Mouse (Mus musculus): ENCODE results near the gene Arl14ep. TPM values are rescaled to one million over a fixed set of nuclear protein-coding genes. Genes with fewer than 3 reads are reported as not detected.
A peak's percentile ranks its signal among the peaks of the same experiment; 100 is the strongest.
"Not testable (repeated sequence)": the region's sequence is repeated elsewhere in the genome, so short reads cannot be mapped to it uniquely, and the experiment has no call there.

The Arl14ep gene
- polyA plus RNA-seq, 1 experiment from 2014 or later = 8.5 TPM

GRCm38 (mm10) chr2:107006378-107006777 lies 32.2 kb upstream of the Arl14ep start:
- ATAC-seq (no peak), DNase-seq (no peak)
- Histone ChIP-seq H3K4me3 (ENCODE audit: low read depth, low read length) (no peak overlapping the region), H3K9ac (replicated peaks) (no peak overlapping the region), H3K9me3 (ENCODE audit: low read length) (no peaks in the 10 kb centered on the region), H3K27ac (ENCODE audit: low read depth) (no peak overlapping the region), H3K4me1 (ENCODE audit: insufficient read depth) (no peaks in the 10 kb centered on the region), H3K4me2 (ENCODE audit: low read depth, low read length) (no peak overlapping the region), H3K27me3 (ENCODE audit: insufficient read depth, low read length) (no peaks in the 10 kb centered on the region), H3K36me3 (replicated peaks; ENCODE audit: insufficient read depth, low read length) (no peaks in the 10 kb centered on the region)
- no peak for TF ChIP-seq EP300 (IDR thresholded peaks at IDR 0.05; ENCODE audit: low read depth)
- WGBS (ENCODE audit: insufficient replicate concordance) = 75% methylated on average over 3 of the region's 3 CpGs

- not testable (repeated sequence) for H3K4me3 ChIP-seq (ENCODE audit: low read depth, low read length); H3K27me3 ChIP-seq (ENCODE audit: insufficient read depth, low read length); H3K9ac ChIP-seq (replicated peaks); DNase-seq; H3K27ac ChIP-seq (ENCODE audit: low read depth); ATAC-seq; H3K4me1 ChIP-seq (ENCODE audit: insufficient read depth); H3K4me2 ChIP-seq (ENCODE audit: low read depth, low read length); H3K36me3 ChIP-seq (replicated peaks; ENCODE audit: insufficient read depth, low read length); H3K9me3 ChIP-seq (ENCODE audit: low read length)
- WGBS (ENCODE audit: insufficient replicate concordance) = 63% methylated on average over 4 of the region's 4 CpGs
Observed at GRCm38 (mm10) chr2:107005876-107006275, 31.7 kb upstream of the Arl14ep start.

GRCm38 (mm10) chr2:106991261-106991660 lies 17.0 kb upstream of the Arl14ep start:
- Histone ChIP-seq H3K9ac (replicated peaks) (no peak overlapping the region), H3K4me3 (ENCODE audit: low read depth, low read length) (no peak overlapping the region), H3K9me3 (ENCODE audit: low read length) (no peaks in the 10 kb centered on the region), H3K36me3 (replicated peaks; ENCODE audit: insufficient read depth, low read length) (no peaks in the 10 kb centered on the region), H3K4me1 (ENCODE audit: insufficient read depth) (no peaks in the 10 kb centered on the region), H3K27ac (ENCODE audit: low read depth) (no peak overlapping the region), H3K27me3 (ENCODE audit: insufficient read depth, low read length) (no peaks in the 10 kb centered on the region), H3K4me2 (ENCODE audit: low read depth, low read length) (no peak overlapping the region)
- TF ChIP-seq CTCF (IDR thresholded peaks at IDR 0.05; ENCODE audit: low read depth) (no peak), EP300 (IDR thresholded peaks at IDR 0.05; ENCODE audit: low read depth) (no peak)
- no peak for DNase-seq
- ATAC-seq = no peak
- WGBS (ENCODE audit: insufficient replicate concordance) = 41% methylated on average over 1 of the region's 1 CpGs

GRCm38 (mm10) chr2:106984945-106985344 lies 10.7 kb upstream of the Arl14ep start:
- Histone ChIP-seq H3K4me1 (ENCODE audit: insufficient read depth) (no peaks in the 10 kb centered on the region), H3K27me3 (ENCODE audit: insufficient read depth, low read length) (no peaks in the 10 kb centered on the region), H3K4me3 (ENCODE audit: low read depth, low read length) (no peak overlapping the region), H3K27ac (ENCODE audit: low read depth) (no peak overlapping the region), H3K4me2 (ENCODE audit: low read depth, low read length) (no peak overlapping the region), H3K36me3 (replicated peaks; ENCODE audit: insufficient read depth, low read length) (no peaks in the 10 kb centered on the region), H3K9me3 (ENCODE audit: low read length) (no peaks in the 10 kb centered on the region), H3K9ac (replicated peaks) (no peak overlapping the region)
- TF ChIP-seq CTCF (IDR thresholded peaks at IDR 0.05; ENCODE audit: low read depth) (no peak), EP300 (IDR thresholded peaks at IDR 0.05; ENCODE audit: low read depth) (no peak)
- WGBS (ENCODE audit: insufficient replicate concordance) = 63% methylated on average over 2 of the region's 2 CpGs
- no peak for DNase-seq
- no peak for ATAC-seq

GRCm38 (mm10) chr2:106982503-106982902 lies 8.3 kb upstream of the Arl14ep start:
- WGBS (ENCODE audit: insufficient replicate concordance) = 44% methylated on average over 6 of the region's 6 CpGs
- no peak overlapping the region for H3K4me2 ChIP-seq (ENCODE audit: low read depth, low read length)
- no peak overlapping the region for H3K4me3 ChIP-seq (ENCODE audit: low read depth, low read length)
- no peak overlapping the region for H3K27ac ChIP-seq (ENCODE audit: low read depth)
- TF ChIP-seq EP300 (IDR thresholded peaks at IDR 0.05; ENCODE audit: low read depth) = no peak
- TF ChIP-seq CTCF (IDR thresholded peaks at IDR 0.05; ENCODE audit: low read depth) = peak; percentile 36
- ATAC-seq = no peak
- no peak for DNase-seq
- H3K27me3 ChIP-seq (ENCODE audit: insufficient read depth, low read length) = no peaks in the 10 kb centered on the region
- H3K4me1 ChIP-seq (ENCODE audit: insufficient read depth) = no peaks in the 10 kb centered on the region
- H3K9me3 ChIP-seq (ENCODE audit: low read length) = no peaks in the 10 kb centered on the region
- H3K36me3 ChIP-seq (replicated peaks; ENCODE audit: insufficient read depth, low read length) = no peaks in the 10 kb centered on the region
- no peak overlapping the region for H3K9ac ChIP-seq (replicated peaks)

GRCm38 (mm10) chr2:106976472-106976871 lies 2.2 kb upstream of the Arl14ep start:
- TF ChIP-seq CTCF (IDR thresholded peaks at IDR 0.05; ENCODE audit: low read depth) (no peak), EP300 (IDR thresholded peaks at IDR 0.05; ENCODE audit: low read depth) (no peak)
- ATAC-seq (no peak), DNase-seq (no peak)
- Histone ChIP-seq H3K4me3 (ENCODE audit: low read depth, low read length) (no peak overlapping the region), H3K4me1 (ENCODE audit: insufficient read depth) (peaks cover 5% of the 10 kb centered on the region; the same call in 1 of the 2 replicates), H3K27me3 (ENCODE audit: insufficient read depth, low read length) (no peaks in the 10 kb centered on the region), H3K36me3 (replicated peaks; ENCODE audit: insufficient read depth, low read length) (no peaks in the 10 kb centered on the region), H3K4me2 (ENCODE audit: low read depth, low read length) (no peak overlapping the region), H3K9me3 (ENCODE audit: low read length) (no peaks in the 10 kb centered on the region), H3K27ac (ENCODE audit: low read depth) (no peak overlapping the region), H3K9ac (replicated peaks) (no peak overlapping the region)
- WGBS (ENCODE audit: insufficient replicate concordance) = 75% methylated on average over 3 of the region's 3 CpGs

All from liver, postnatal 0 days (tissue).